Mouse (Mus musculus): Measurements from ENCODE around the gene Atp2a1. TPM values are rescaled to one million over a fixed set of nuclear protein-coding genes. Genes with fewer than 3 reads are reported as not detected.
"Not testable (repeated sequence)": the region's sequence is repeated elsewhere in the genome, so short reads cannot be mapped to it uniquely, and the experiment has no call there.

Atp2a1 gene
- total RNA-seq, 2 experiments from 2014 or later = 189 to 579 TPM

DNA sequence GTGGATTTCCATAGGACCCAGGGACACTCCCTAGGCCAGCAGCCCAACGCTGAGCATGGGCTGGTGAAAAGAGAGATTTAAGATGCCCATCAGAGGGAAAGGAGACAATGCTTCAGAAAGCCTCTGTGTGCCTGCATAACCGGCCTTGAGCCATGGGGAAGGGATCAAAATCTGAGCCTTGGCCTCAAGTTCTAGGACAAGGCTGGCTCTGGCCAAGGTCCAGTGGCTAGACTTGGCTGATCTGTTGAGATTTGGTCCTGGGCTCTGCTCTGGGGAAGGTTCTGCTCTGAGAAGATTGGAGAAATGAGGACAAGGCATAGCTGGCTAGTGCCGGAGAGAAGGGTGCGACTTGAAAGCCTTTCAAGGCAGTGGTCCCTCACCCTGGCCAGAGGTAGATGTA lies 51.8 kb downstream of the Atp2a1 start:
- no peak for DNase-seq

GRCm38 (mm10) chr7:126408686-126409085 lies 54.2 kb downstream of the Atp2a1 start:
- no peak for DNase-seq

GRCm38 (mm10) chr7:126402518-126402917 lies 60.4 kb downstream of the Atp2a1 start:
- DNase-seq = not testable (repeated sequence)

DNA sequence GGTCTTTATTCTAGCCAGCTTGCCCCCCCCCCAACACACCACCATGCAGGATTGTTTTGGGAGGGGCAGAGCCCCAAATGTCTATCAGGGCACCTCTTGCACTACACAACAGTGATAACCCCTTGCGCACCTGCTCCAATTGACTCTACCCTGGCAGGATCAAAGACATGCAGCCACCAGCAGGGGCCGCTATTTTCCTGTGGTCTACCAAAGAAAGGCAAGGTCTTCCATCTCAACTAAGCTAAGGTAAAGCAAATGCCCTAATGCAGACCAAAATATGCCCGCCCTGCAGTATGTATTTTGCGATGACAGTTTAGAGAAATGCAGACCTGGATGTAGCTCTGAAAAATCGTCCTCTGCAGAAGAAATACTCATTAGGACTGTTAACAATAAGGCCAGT lies 63.4 kb downstream of the Atp2a1 start:
- DNase-seq = peak; percentile 90

GRCm38 (mm10) chr7:126397822-126398221 lies 65.1 kb downstream of the Atp2a1 start:
- no peak for DNase-seq

- no peak for DNase-seq
Observed at GRCm38 (mm10) chr7:126397221-126397620, 65.7 kb downstream of the Atp2a1 start.

GRCm38 (mm10) chr7:126396298-126397119 lies 66.4 kb downstream of the Atp2a1 start, which contains the start of gene Nfatc2ip:
TSS of gene Nfatc2ip (minus strand) at chr7:126396737.
- peak; percentile 94 for DNase-seq

Other genes with a start within 250 kb of the Atp2a1 start
- 10 to 100 TPM; 40.7 to 52.5 TPM for gene Sbk1, start 190.5 kb downstream of the Atp2a1 start, total RNA-seq (2021)
- 1 to 10 TPM; 4.0 to 4.1 TPM for gene Lat, start 93.5 kb downstream of the Atp2a1 start, total RNA-seq (2021)
- gene Spns1, start 85.7 kb downstream of the Atp2a1 start, total RNA-seq (2021) = 10 to 100 TPM; 36.6 to 43.9 TPM
- gene Nfatc2ip, start 66.4 kb downstream of the Atp2a1 start, total RNA-seq (2021) = 1 to 10 TPM; 6.9 to 7.3 TPM
- gene Cd19, start 48.2 kb downstream of the Atp2a1 start, total RNA-seq (2021) = 1 to 10 TPM; 4.0 to 4.9 TPM
- gene Rabep2, start 34.3 kb downstream of the Atp2a1 start, total RNA-seq (2021) = 10 to 100 TPM; 26.5 to 42.3 TPM
- gene Sh2b1, start 12.3 kb upstream of the Atp2a1 start, total RNA-seq (2021) = 10 to 100 TPM; 47.5 to 53.4 TPM
- gene Tufm, start 24.3 kb upstream of the Atp2a1 start, total RNA-seq (2021) = 100 to 1,000 TPM; 215 to 222 TPM
- gene Atxn2l, start 40.3 kb upstream of the Atp2a1 start, total RNA-seq (2021) = 10 to 100 TPM; 65.0 to 84.5 TPM
- gene Eif3c, start 103.3 kb upstream of the Atp2a1 start, total RNA-seq (2021) = 100 to 1,000 TPM; 214 to 223 TPM
- gene Apobr, start 121.8 kb upstream of the Atp2a1 start, total RNA-seq (2021) = 1 to 10 TPM; 2.1 to 2.2 TPM
- gene Cln3, start 122.7 kb upstream of the Atp2a1 start, total RNA-seq (2021) = 10 to 100 TPM; 26.1 to 36.1 TPM
- not detected for gene Il27, start 131.8 kb upstream of the Atp2a1 start, total RNA-seq (2021)
- 10 to 100 TPM; 14.9 to 19.9 TPM for gene Nupr1, start 167.8 kb upstream of the Atp2a1 start, total RNA-seq (2021)
- gene Sgf29, start 186.2 kb upstream of the Atp2a1 start, total RNA-seq (2021) = 10 to 100 TPM; 31.3 to 46.9 TPM
- gene Sult1a1, start 213.3 kb upstream of the Atp2a1 start, total RNA-seq (2021) = 100 to 1,000 TPM in 1 of 2 experiments, 10 to 100 TPM in 1; 53.9 to 125 TPM
- 10 to 100 TPM; 67.6 to 81.0 TPM for gene Bola2, start 232.3 kb upstream of the Atp2a1 start, total RNA-seq (2021)
- gene Slx1b, start 232.7 kb upstream of the Atp2a1 start, total RNA-seq (2021) = 10 to 100 TPM in 1 of 2 experiments, 1 to 10 TPM in 1; 8.2 to 15.0 TPM
- gene Coro1a, start 244.7 kb upstream of the Atp2a1 start, total RNA-seq (2021) = 10 to 100 TPM; 36.1 to 39.3 TPM